Mouse (Mus musculus) thymus, postnatal 14 days (tissue): ENCODE measurements around the gene Tead2.
A peak's percentile ranks its signal among the peaks of the same experiment; 100 is the strongest.

Source experiments
- DNase-seq: peaks from one replicate; pipeline ENCODE4 v3.0.0; 2021

The Tead2 gene

GRCm38 (mm10) chr7:45263006-45263607 is 47.6 kb downstream of the Tead2 start:
- DNase-seq = no peak

DNA sequence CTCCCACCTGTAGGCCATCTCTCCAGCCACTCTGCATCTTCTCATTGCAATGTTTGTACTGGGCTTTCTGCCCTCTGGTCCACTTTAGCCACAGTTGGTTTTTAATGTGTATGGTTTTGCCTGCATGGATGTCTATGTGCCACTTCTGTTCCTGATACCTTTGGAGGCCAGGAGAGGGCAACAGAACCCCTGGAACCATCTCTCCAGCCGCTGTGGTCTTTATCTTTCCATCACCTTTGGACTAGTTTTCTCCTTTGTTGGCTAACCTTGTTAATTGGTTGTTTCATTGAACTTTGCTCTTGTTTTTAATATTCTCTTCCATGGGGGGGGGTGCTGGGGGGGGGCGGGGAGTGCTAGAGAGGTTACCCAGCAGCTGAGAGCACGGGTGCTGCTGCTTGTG is 48.8 kb downstream of the Tead2 start:
- DNase-seq = no peak

- no peak for DNase-seq
Measured at GRCm38 (mm10) chr7:45265518-45265917, 50.0 kb downstream of the Tead2 start.

GRCm38 (mm10) chr7:45272786-45273412 is 57.3 kb downstream of the Tead2 start:
- DNase-seq = no peak

DNA sequence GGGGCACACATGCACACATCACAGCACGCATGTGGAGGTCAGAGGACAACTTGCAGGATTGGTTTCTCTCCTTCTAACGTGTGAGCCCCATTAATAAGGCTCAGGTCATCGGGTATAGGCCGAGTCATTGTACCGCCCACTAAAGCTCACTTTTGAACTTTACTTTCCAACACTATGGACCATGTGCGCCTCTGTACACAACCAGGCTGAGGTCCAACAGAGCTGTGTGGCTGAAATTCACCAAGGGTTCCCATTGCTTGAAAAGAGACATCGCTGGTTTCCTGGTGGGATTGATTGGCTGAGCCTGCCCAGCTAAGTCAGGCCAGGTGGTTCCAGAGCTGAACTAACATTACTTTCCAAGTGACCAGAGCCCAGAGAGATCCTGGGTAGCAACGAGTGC is 58.1 kb downstream of the Tead2 start:
- DNase-seq = no peak

- DNase-seq = peak; percentile 78
Measured at GRCm38 (mm10) chr7:45277136-45277760, 61.7 kb downstream of the Tead2 start, which contains the start of gene Slc6a21. Gene Slc6a21 (plus strand): TSS chr7:45277513.
